Mouse (Mus musculus): ENCODE measurements around the gene Tsc22d1.

Tsc22d1 gene

DNA sequence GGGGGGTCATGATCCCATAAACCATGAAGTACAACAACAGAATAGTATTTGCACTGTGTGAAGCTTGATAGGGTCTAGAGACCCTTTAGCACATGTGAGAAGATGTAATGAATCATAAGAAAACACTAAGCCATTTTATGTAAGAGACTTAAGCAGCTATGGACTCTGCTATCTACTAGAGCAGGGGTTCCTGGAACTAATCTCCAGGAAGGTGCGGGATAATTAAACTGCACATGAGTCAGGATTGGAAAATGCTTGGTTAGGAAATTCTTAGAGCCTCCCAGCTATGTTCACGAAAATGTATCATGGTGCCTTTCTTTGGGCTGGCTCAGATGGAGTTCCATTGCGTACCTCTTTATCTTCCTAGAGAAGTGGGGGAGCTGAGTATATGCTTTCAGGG lies 106.5 kb downstream of the Tsc22d1 start:
- DNase-seq, result no peak

DNA sequence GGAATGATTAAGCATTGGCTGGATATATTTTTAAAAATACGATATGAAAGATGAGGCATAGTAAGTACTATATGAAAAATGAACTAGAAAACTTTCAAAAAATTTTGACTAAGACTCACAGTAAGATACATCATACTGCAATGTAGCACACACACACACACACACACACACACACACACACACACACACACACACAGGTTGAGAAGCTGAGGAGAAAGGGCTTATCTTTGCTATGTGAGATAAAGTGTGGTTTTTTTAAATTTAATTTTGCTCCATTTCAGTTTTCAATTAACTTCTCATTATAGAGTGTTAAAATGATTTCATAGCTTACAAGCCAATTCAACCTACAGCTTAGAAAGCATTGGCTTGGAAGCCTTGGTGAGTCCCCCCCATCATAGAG lies 108.6 kb downstream of the Tsc22d1 start:
- DNase-seq, result no peak

DNA sequence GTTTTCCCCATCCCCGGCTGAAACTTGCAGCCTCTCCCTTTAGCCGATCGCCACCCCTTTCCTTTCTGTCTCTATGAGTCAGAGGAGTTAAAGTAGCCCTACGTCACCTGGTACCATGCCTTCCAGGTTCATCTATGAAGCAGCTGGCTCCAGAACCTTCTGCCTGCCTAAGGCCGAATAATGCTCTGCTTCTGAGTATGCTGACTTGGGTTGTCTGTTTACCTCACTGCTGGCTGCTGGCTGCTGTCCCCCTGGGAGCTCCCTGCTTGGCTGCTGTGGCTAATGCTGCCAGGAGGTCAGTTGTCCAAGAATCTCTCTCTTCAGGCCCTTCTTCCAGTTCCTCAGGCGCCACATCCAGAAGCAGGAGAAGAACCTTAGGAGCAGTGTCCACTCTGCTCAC lies 111.7 kb downstream of the Tsc22d1 start:
- no peak for DNase-seq

DNA sequence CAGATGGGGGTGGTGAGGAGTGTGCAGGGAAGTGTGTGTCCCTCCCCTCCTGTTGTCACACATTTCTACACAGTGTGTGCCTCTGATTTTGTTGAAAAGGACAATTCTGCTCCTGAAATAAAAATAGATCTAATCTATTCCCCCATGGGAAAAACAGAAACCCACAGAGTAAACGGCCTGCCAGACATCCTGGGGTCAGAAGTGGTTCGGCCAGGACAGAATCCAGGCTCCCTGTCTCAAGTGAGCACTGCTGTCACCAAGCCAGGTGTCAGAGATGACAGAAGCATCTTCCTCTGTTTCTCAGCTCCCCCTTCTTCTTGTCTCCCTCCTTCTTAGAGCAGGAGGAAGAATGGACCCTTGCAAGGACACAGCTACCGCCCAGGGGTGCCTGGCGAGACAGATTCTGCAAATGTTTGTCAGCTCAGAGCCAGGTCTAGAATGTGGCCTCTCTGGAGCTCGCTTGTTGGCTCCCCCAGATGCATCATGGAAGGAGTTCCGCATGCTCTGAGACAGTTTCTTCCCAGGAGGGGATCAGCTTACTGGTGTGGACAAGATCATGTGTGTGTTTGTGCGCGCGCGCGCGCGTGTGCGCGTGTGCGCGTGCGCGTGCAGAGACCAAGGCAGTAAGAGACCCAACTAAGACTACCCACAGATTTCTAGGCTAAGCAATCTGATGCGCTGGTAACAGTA lies 112.4 kb downstream of the Tsc22d1 start:
- no peak for DNase-seq

DNA sequence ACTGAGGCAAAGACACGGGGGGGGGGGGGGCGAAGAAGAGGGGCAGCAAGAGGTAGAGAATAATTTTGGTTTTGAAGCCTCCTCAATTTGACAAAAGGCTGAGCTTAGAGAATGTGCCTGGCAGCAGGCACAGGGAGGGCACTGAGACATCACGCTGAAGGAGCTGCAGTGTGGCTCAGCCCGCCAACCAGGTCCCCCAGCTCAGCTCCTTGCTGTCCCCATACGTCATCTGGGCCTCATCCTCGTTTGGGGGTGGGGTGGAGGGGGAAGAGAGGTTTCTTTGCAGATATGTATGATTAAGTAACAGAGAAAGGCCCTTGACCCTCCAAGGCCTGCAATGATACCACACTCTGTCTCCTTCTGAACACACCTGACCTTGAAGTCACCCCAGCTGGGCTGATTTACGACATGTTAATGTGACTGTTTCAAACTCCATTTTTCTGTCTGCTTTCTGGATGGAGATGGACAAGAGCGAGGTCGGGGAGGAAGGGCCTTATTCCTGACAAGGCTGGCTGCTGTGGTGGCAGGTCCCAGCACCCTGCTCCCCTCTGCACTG lies 113.1 kb downstream of the Tsc22d1 start:
- no peak for DNase-seq

DNA sequence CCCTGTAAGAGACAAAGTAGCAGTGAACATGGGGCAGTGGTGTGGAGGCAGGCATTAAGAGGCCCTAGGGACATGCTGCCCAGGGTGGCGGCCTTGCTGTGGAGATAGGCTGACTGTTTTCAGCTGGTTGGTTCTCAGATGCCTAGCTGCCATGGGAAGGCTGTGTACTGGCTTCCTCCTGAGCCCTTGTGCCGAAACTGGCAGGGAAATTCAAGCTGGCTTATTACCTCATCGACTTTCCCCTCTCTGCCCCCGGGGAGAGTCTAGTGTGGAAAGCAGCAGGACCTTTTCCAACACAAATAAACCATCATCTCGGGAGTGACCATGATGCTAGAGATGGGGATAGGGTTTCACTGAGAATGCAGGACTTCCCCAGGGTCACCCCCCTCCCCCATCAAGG lies 113.9 kb downstream of the Tsc22d1 start:
- no peak for DNase-seq

DNA sequence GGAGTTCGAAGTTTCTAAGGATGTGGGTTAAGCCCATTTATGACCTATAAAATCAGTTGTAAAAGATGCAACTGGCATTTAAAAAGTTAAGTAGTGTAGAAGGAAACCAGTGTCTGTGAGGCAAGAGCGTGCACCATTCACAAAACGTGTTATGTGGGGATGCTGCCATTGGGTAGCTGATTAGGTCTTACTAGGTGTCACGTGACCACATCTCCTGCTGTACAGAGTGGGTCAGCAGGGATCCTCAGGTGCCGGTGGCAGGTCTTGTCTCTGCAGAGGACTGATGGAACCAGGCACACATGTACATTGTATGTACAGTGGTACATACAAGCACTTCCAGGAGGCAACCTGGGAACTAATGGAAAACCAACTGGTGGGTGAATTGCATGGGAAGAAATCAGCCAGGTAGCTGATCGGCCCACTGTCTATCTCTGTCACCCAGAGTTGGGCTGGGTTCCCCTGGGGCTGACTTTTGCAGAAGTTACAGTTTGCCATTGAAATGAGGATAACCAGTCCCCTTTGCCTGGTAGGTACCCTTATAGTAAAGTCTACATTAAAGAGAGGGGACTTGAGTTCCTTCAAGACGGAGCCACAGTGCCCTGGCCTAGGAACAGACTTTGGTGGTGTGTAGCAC lies 116.4 kb downstream of the Tsc22d1 start:
- DNase-seq, result peak; percentile 68

DNA sequence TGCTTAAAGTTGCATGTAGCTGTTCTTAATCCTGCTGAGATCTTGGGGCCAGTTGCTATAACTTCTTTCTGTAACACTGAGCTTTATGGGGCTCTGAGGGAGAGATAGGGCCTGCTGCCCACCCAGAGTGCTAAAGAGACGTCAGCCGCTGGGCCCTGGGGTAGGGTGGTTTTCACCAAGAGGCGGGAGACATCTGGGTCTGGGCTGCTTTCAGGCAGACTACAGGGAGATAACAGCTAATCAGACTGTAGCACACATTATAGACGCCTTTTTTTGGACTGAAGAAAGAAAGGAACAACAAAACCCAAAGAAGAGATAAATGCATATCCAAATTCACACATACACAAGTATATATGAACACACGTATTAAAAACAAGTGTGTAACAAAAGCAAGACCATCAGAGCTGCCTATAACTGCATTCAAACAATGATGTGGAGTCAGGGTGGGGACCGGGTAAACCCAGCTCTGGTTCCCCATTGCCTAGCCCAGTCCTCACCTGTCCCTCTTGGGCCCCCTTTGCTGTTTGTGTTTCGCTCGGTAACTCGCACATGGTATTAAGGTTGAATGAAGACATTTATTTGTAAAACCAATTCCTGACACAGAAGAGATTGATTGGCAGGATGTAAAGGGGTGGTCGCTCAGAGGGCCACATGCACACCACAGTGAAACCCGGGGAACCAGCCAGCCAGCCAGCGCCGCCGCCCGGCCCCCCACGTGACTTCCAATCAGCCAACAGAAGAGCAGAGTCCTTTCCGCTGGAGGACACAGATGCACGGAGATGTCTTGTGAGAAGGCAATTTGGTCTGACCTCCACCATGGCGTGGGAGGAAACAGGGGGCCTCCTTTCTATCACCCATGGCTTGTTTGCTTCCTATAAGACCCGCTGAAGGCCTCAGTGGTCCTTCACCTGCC lies 117.8 kb downstream of the Tsc22d1 start:
- peak; percentile 93 for DNase-seq

DNA sequence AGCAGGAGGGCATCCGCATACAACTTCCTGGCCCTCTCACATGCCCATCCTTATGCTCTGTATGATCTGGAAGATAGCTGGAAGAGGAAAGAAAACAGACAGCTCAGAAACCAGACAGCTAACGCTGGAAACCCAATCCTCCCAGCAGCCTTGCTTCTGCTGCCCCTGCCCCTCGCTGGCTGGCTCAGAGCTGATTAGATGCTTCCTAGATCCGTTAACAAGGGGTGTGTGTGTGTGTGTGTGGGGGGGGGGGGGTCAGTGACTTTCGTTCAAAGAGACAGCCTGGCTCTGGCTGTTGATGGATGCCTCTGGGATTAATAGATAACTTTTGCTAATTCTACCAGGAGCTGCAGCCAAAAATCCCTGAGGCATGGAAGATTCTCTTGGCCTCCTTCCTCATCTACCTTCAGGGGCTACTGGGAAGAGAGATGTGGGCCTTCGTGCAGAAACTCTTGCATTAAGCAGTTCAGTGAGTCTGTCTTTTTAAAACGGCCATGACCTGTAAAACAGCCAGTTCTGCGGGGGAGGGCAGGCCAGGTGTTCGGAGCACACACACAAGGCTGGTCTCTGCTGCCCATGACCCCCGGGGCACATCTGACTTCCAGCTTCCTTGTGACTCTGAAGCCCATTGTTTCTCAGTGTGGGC lies 118.5 kb downstream of the Tsc22d1 start:
- DNase-seq, result peak; percentile 83

DNA sequence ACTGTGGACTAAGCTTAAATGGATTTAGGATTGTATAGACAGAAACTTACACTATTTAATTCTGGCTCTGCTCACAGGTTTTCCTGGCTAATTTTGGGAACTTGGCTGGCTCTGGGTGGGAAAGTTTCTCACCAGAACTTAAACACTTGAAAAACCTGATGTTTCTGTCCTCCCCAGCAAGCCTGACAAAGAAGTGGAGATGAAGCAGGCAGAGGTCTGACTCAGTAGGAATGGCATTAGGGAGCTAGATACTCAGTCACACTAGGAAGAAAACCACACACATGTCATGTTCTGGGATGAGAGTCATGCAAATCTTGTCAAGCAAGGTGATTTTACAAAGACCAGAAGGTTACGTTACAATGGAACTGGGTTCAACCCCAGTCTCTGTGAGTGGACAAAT lies 120.3 kb downstream of the Tsc22d1 start:
- DNase-seq, result no peak

DNA sequence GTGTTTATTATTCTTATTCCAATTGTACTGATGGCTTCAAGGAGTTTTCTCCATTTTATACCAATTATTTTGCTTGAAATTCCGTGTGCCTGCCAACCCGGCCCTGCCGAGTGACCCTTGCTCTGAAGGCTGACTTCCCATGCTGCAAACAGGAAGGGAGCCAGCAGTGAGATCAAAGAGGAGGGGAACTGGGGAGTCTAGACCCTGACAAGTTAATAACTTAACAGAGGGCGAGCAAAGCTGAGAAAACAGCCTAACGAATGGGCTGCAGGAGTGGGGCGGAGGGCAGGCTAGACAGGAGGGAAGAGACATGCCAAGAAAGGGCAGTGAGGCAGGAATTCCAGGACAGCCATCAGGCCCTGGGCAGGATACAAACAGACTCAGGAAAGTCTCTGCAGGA lies 122.2 kb downstream of the Tsc22d1 start:
- DNase-seq, result no peak

DNA sequence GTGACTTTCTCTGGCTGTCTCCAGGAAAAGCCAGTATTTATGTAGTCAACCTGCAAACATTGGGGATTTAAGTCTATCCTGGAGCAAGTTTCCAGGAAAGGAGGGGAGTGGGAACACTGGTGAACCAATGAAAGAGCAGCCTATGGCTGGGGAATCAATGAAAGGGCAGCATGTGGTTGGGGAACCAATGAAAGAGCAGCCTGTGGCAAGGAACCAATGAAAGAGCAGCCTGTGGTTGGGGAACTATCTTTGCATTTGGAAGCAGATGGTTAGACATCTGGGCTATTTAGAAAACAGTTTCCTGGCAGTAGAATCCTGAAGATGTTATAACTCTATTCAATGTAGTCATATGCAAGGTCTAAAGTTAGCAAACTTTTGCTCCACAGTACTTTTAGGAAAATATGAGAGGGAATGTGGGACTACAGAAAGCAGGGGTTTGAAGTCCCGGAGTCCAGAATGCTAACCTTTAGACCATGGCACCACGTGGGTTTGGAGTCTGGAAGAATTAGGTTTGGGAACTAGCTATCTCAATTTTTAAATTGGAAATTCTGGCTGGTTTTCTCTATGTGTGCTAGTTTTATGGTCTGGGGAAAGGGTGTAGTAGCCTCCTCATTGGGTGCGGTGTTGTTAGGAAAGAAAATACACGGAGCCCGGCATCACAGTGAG lies 125.4 kb downstream of the Tsc22d1 start:
- no peak for DNase-seq

DNA sequence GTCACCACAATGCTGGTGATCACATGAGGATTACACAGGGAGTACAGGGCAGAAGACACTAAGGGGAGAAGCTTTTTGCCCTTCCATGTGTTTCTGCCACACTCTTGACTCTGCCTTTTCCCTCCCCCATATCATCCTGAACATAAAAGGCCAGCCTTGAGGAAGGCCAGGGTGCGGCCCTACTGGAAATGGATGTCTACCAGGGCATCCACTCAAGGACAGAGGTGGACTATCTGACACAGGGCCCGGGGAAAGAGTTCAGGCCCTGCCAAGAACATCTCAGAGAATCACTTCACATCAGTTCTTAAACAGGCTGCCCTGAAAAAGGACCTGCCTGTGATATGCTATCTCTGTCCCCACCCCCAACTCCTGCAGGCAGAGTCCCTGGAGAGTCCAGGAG lies 126.6 kb downstream of the Tsc22d1 start:
- no peak for DNase-seq

DNA sequence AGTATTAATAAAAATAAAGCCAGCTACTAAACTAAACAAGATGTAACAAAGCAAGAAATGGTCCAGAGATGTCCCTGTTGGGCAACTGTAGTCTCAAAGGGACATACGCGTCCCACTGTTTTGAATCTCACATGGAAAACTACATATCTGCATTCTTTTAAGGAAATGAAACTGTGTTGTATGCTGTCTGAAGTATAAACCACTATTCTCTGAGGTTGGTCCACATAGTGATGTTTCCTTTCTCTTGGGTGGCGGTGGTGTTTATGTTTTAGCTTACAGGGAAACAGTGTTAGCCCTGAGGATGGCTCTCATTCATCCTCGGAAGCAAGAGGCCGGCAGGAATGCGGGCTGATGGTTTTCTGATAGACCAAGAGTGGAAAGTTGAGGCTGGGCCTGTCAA lies 129.4 kb downstream of the Tsc22d1 start:
- DNase-seq, result no peak

DNA sequence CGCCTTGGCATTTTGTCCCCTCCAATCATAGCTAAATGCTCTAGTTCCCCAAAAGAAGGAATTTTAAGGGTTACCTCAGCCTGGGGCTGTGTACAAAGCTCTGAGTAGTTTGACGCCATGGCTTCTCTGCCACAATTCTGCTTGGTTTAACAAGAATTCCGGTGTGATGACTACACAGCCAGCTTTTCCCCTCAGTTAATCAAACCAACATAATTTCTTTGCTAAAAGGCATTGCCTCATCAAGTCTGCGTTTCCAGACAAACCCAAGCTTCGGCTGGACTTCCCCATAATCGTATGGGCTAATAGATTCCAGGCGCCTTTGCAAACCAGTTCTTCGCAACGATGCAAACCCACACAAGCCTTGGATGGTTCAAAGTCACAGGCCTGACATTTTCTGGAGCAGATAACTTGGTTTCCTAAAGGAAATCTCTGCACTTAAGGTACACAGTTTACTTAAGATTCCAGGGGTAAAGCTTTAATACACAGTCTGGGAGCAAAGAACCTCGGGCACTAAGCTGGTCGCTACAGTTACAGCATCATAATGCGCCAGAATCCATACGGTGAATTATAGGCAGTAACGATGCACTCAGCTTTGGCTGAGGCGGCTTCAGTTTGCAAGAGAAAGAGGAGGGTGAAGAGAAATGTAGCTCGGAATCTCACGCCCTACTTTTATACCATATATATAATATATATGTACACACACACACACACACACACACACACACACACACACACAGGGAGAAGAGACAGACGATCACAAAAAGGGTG lies 140.7 kb downstream of the Tsc22d1 start:
- no peak for DNase-seq

DNA sequence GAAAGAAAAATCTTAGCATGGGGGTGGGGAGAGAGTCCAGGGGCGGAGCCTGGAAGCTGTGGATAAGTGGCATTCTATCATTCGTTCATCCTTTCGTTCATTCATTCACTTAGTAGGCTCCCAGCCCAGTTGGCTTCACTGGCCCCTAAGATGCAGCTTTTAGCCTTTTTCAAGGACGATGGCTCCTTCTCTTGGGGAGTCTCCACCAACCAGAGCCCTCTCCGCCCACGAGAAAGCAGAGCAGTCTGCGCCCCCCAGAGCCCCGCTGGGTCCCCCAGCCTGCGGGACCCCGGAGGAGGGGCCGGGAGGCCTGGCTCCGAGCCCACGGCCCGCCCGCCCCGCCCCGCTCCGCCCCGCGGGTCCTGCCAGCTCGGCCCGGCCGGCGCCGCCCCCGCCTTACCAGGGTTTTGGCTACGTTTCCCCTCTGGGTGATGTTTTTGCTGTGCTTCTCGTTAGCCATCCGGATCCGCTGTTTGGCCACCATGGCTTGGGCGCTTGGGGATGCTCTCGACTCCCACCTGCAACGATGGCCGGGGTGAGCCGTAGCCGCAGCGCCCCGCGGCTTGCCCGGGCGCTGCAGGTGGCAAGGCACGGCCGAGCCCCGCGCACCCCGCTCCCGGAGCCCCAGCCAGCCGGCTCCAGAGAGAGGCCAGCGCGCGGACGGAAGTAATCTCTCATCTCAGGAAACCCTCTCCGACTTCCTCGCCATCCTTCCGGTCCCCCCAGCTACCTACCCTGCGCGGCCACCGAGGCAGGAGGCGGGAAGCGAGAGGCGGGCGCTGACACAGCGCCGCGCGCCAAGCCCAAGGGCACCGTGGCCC lies 141.5 kb downstream of the Tsc22d1 start:
- peak; percentile 58 for DNase-seq

DNA sequence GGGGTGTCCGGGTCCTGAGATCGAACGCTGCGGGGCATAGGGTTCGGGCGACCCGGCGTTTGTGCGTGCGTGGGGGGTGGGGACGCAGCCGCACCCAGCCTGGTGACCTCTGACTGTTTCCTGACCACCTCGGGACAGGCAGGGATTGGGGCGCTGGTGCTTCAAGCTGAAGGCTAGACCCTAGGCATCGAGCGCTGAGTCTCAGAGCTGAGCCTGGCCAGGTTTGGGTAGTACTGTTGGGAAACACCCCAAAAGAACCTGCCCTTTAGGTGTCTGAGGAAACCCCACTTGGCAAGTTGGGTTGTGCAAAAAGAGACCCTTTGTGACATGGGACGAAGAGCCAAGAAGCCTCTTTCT lies 142.1 kb downstream of the Tsc22d1 start, which contains the start of gene Serp2:
TSS of gene Serp2 (minus strand) at position 38 of the 357 bp plus-strand sequence.
- no peak for DNase-seq

Measured in liver (tissue).